Mouse (Mus musculus): Measurements from ENCODE around the gene Il31ra. TPM values are rescaled to one million over a fixed set of nuclear protein-coding genes. Genes with fewer than 3 reads are reported as not detected.

The Il31ra gene
- total and polyA plus RNA-seq, 2 experiments from 2014 or later = not detected

- H3K9me3 ChIP-seq (replicated peaks; ENCODE audit: control insufficient read depth, low read length) = no peaks in the 10 kb centered on the region; the same call in 1 of the 2 replicates
- TF ChIP-seq EP300 (IDR thresholded peaks at IDR 0.05; ENCODE audit: low read depth) (no peak), CTCF (IDR thresholded peaks at IDR 0.05; ENCODE audit: low read depth) (no peak)
- no peaks in the 10 kb centered on the region for H3K4me1 ChIP-seq (ENCODE audit: control insufficient read depth, insufficient read depth)
- no peak overlapping the region for H3K27ac ChIP-seq (ENCODE audit: low read depth)
- ATAC-seq (ENCODE audit: insufficient read depth, low read depth) (no peak), DNase-seq (ENCODE audit: low spot score) (no peak)
- no peak overlapping the region for H3K4me2 ChIP-seq (ENCODE audit: low read depth, low read length)
- WGBS = 82% methylated on average over 7 of the region's 7 CpGs
- no peak overlapping the region for H3K9ac ChIP-seq (replicated peaks; ENCODE audit: low read depth, low read length)
- no peak overlapping the region for H3K4me3 ChIP-seq (ENCODE audit: low read depth, low read length)
- no peaks in the 10 kb centered on the region for H3K27me3 ChIP-seq (ENCODE audit: control insufficient read depth, insufficient read depth, low read length)
- peaks cover 79% of the 10 kb centered on the region for H3K36me3 ChIP-seq (replicated peaks; ENCODE audit: control insufficient read depth, insufficient read depth, low read length)
These were observed 111.1 kb downstream of the Il31ra start for GRCm38 (mm10) chr13:112483015-112483414.

GRCm38 (mm10) chr13:112482525-112482924 is 111.6 kb downstream of the Il31ra start:
- 89% methylated on average over 5 of the region's 5 CpGs for WGBS
- peaks cover 78% of the 10 kb centered on the region for H3K36me3 ChIP-seq (replicated peaks; ENCODE audit: control insufficient read depth, insufficient read depth, low read length)
- no peak for ATAC-seq (ENCODE audit: insufficient read depth, low read depth)

GRCm38 (mm10) chr13:112479926-112480325 is 114.2 kb downstream of the Il31ra start:
- no peaks in the 10 kb centered on the region for H3K27me3 ChIP-seq (ENCODE audit: control insufficient read depth, insufficient read depth, low read length)
- peaks cover 71% of the 10 kb centered on the region for H3K36me3 ChIP-seq (replicated peaks; ENCODE audit: control insufficient read depth, insufficient read depth, low read length)
- no peak for TF ChIP-seq CTCF (IDR thresholded peaks at IDR 0.05; ENCODE audit: low read depth)
- no peak for TF ChIP-seq EP300 (IDR thresholded peaks at IDR 0.05; ENCODE audit: low read depth)
- H3K4me1 ChIP-seq (ENCODE audit: control insufficient read depth, insufficient read depth) = no peaks in the 10 kb centered on the region
- H3K27ac ChIP-seq (ENCODE audit: low read depth) = no peak overlapping the region
- no peak overlapping the region for H3K9ac ChIP-seq (replicated peaks; ENCODE audit: low read depth, low read length)
- H3K4me2 ChIP-seq (ENCODE audit: low read depth, low read length) = no peak overlapping the region
- DNase-seq (ENCODE audit: low spot score) (no peak), ATAC-seq (ENCODE audit: insufficient read depth, low read depth) (no peak)
- H3K9me3 ChIP-seq (replicated peaks; ENCODE audit: control insufficient read depth, low read length) = no peaks in the 10 kb centered on the region
- 87% methylated on average over 15 of the region's 15 CpGs for WGBS
- H3K4me3 ChIP-seq (ENCODE audit: low read depth, low read length) = no peak overlapping the region

More at GRCm38 (mm10) chr13:112482525-112482924, 111.6 kb downstream of the Il31ra start:
- TF ChIP-seq CTCF (IDR thresholded peaks at IDR 0.05; ENCODE audit: low read depth) (no peak), EP300 (IDR thresholded peaks at IDR 0.05; ENCODE audit: low read depth) (no peak)
- Histone ChIP-seq H3K4me1 (ENCODE audit: control insufficient read depth, insufficient read depth) (no peaks in the 10 kb centered on the region), H3K9me3 (replicated peaks; ENCODE audit: control insufficient read depth, low read length) (no peaks in the 10 kb centered on the region; the same call in 1 of the 2 replicates), H3K27me3 (ENCODE audit: control insufficient read depth, insufficient read depth, low read length) (no peaks in the 10 kb centered on the region), H3K27ac (ENCODE audit: low read depth) (no peak overlapping the region), H3K9ac (replicated peaks; ENCODE audit: low read depth, low read length) (no peak overlapping the region), H3K4me3 (ENCODE audit: low read depth, low read length) (no peak overlapping the region), H3K4me2 (ENCODE audit: low read depth, low read length) (no peak overlapping the region)
- no peak for DNase-seq (ENCODE audit: low spot score)

- Histone ChIP-seq H3K9ac (replicated peaks; ENCODE audit: low read depth, low read length) (no peak overlapping the region), H3K4me3 (ENCODE audit: low read depth, low read length) (no peak overlapping the region), H3K4me1 (ENCODE audit: control insufficient read depth, insufficient read depth) (no peaks in the 10 kb centered on the region), H3K36me3 (replicated peaks; ENCODE audit: control insufficient read depth, insufficient read depth, low read length) (peaks cover 65% of the 10 kb centered on the region), H3K27ac (ENCODE audit: low read depth) (no peak overlapping the region), H3K9me3 (replicated peaks; ENCODE audit: control insufficient read depth, low read length) (no peaks in the 10 kb centered on the region), H3K27me3 (ENCODE audit: control insufficient read depth, insufficient read depth, low read length) (no peaks in the 10 kb centered on the region), H3K4me2 (ENCODE audit: low read depth, low read length) (no peak overlapping the region)
- 60% methylated on average over 7 of the region's 7 CpGs for WGBS
- DNase-seq (ENCODE audit: low spot score) (no peak), ATAC-seq (ENCODE audit: insufficient read depth, low read depth) (no peak)
- no peak for TF ChIP-seq CTCF (IDR thresholded peaks at IDR 0.05; ENCODE audit: low read depth)
- no peak for TF ChIP-seq EP300 (IDR thresholded peaks at IDR 0.05; ENCODE audit: low read depth)
These were observed 115.1 kb downstream of the Il31ra start for GRCm38 (mm10) chr13:112479032-112479431.

GRCm38 (mm10) chr13:112473757-112474755 is 120.1 kb downstream of the Il31ra start:
- 68% methylated on average over 21 of the region's 21 CpGs for WGBS
- peaks cover 25% of the 10 kb centered on the region for H3K36me3 ChIP-seq (replicated peaks; ENCODE audit: control insufficient read depth, insufficient read depth, low read length)
- no peak overlapping the region for H3K4me3 ChIP-seq (ENCODE audit: low read depth, low read length)
- H3K27me3 ChIP-seq (ENCODE audit: control insufficient read depth, insufficient read depth, low read length) = no peaks in the 10 kb centered on the region
- no peak overlapping the region for H3K9ac ChIP-seq (replicated peaks; ENCODE audit: low read depth, low read length)
- H3K4me1 ChIP-seq (ENCODE audit: control insufficient read depth, insufficient read depth) = no peaks in the 10 kb centered on the region
- H3K27ac ChIP-seq (ENCODE audit: low read depth) = no peak overlapping the region
- DNase-seq (ENCODE audit: low spot score) (no peak), ATAC-seq (ENCODE audit: insufficient read depth, low read depth) (no peak)
- no peaks in the 10 kb centered on the region for H3K9me3 ChIP-seq (replicated peaks; ENCODE audit: control insufficient read depth, low read length)
- TF ChIP-seq EP300 (IDR thresholded peaks at IDR 0.05; ENCODE audit: low read depth) (no peak), CTCF (IDR thresholded peaks at IDR 0.05; ENCODE audit: low read depth) (no peak)
- H3K4me2 ChIP-seq (ENCODE audit: low read depth, low read length) = no peak overlapping the region

All from heart, postnatal 0 days (tissue).